Mouse (Mus musculus) MEL (cell line): ENCODE data around the gene Vsx1. TPM values are rescaled to one million over a fixed set of nuclear protein-coding genes. Genes with fewer than 3 reads are reported as not detected.

ENCODE experiments used
- DNase-seq: peaks from one replicate; pipeline ENCODE4 v3.0.0; 2011; ENCODE audit warnings: low read depth, low spot score
- H3K27ac ChIP-seq: 2 replicates; pipeline ENCODE4 v1.5.1; 2012; ENCODE audit warnings: low read depth, mild to moderate bottlenecking, control low read depth, low read length, moderate library complexity; ENCODE audit not compliant: control insufficient read depth
- H3K27me3 ChIP-seq, 2 experiments: fragments of 150-350 bp in 1 of 2; sonication (generic) in 1 of 2; 2 replicates each; pipeline ENCODE4 v1.6.1; 2012; ENCODE audit warnings: low read length in 2 of 2, mild to moderate bottlenecking in 2 of 2, improper control_type of control experiment in 1 of 2, moderate library complexity in 1 of 2; ENCODE audit not compliant: insufficient read depth in 2 of 2, control insufficient read depth in 1 of 2
- H3K36me3 ChIP-seq, 2 experiments: 2 replicates each; pipeline ENCODE4 v1.6.1; 2012 to 2014; ENCODE audit warnings: low read length in 2 of 2, improper control_type of control experiment in 1 of 2, inconsistent platforms in 1 of 2, mild to moderate bottlenecking in 1 of 2; ENCODE audit not compliant: insufficient read depth in 2 of 2, control insufficient read depth in 1 of 2
- H3K4me1 ChIP-seq, 2 experiments: fragments of 150-350 bp in 1 of 2; sonication (generic) in 1 of 2; 2 replicates each; pipeline ENCODE4 v1.6.1; 2012; ENCODE audit warnings: low read length in 2 of 2, improper control_type of control experiment in 1 of 2, mild to moderate bottlenecking in 1 of 2; ENCODE audit not compliant: insufficient read depth in 2 of 2, control insufficient read depth in 1 of 2
- H3K4me3 ChIP-seq, 2 experiments: fragments of 150-350 bp in 1 of 2; sonication (generic) in 1 of 2; 2 replicates each; pipeline ENCODE4 v1.5.1; 2012; ENCODE audit warnings: low read depth in 2 of 2, low read length in 2 of 2, mild to moderate bottlenecking in 2 of 2, moderate library complexity in 2 of 2, control low read depth in 1 of 2, improper control_type of control experiment in 1 of 2; ENCODE audit not compliant: control insufficient read depth in 1 of 2, insufficient read depth in 1 of 2
- H3K79me2 ChIP-seq: 2 replicates; pipeline ENCODE4 v1.6.1; 2012; ENCODE audit warnings: mild to moderate bottlenecking, low read length, moderate library complexity; ENCODE audit not compliant: control insufficient read depth, poor library complexity, insufficient read depth
- H3K9ac ChIP-seq: 2 replicates; pipeline ENCODE4 v1.6.1; 2012; ENCODE audit warnings: low read depth, mild to moderate bottlenecking, control low read depth, low read length, moderate library complexity; ENCODE audit not compliant: control insufficient read depth, poor library complexity, severe bottlenecking
- H3K9me3 ChIP-seq: fragments of 150-350 bp; sonication (generic); replicated peaks from 2 replicates; pipeline ENCODE4 v1.6.1; 2012; ENCODE audit warnings: mild to moderate bottlenecking, low read length, improper control_type of control experiment, moderate library complexity; ENCODE audit not compliant: insufficient read depth
- BHLHE40 ChIP-seq: IDR thresholded peaks from 2 replicates; pipeline ENCODE4 v1.6.1; 2012; ENCODE audit warnings: low read depth, mild to moderate bottlenecking, inconsistent platforms, low read length, improper control_type of control experiment, borderline replicate concordance
- CTCF ChIP-seq, 3 experiments: IDR thresholded peaks in 2 of 3; conservative IDR thresholded peaks in 1 of 3; 2 replicates each; pipeline ENCODE4 v1.5.1; 2011 to 2012; ENCODE audit warnings: low read length in 3 of 3, low read depth in 2 of 3, mild to moderate bottlenecking in 2 of 3, improper control_type of control experiment in 1 of 3, inconsistent platforms in 1 of 3, mixed read lengths in 1 of 3, moderate library complexity in 1 of 3; ENCODE audit not compliant: control insufficient read depth in 1 of 3, insufficient read depth in 1 of 3, poor library complexity in 1 of 3, severe bottlenecking in 1 of 3
- ELF1 ChIP-seq: IDR thresholded peaks from 2 replicates; pipeline ENCODE4 v1.6.1; 2014; ENCODE audit warnings: low read depth, mild to moderate bottlenecking, inconsistent platforms, low read length, improper control_type of control experiment, moderate library complexity
- EP300 ChIP-seq, 2 experiments: IDR thresholded peaks; 2 replicates each; pipeline ENCODE4 v1.6.1; 2011; ENCODE audit warnings: improper control_type of control experiment in 2 of 2, low read length in 2 of 2, low read depth in 1 of 2, mild to moderate bottlenecking in 1 of 2
- ETS1 ChIP-seq: IDR thresholded peaks from 2 replicates; pipeline ENCODE4 v1.6.1; 2012; ENCODE audit warnings: low read depth, mild to moderate bottlenecking, inconsistent platforms, low read length, improper control_type of control experiment, moderate library complexity
- GABPA ChIP-seq: IDR thresholded peaks from 2 replicates; pipeline ENCODE4 v1.6.1; 2012; ENCODE audit warnings: low read depth, mild to moderate bottlenecking, inconsistent platforms, low read length, improper control_type of control experiment, moderate library complexity
- GATA1 ChIP-seq: IDR thresholded peaks from 2 replicates; pipeline ENCODE4 v1.6.1; 2011; ENCODE audit warnings: low read depth, low read length, improper control_type of control experiment
- HCFC1 ChIP-seq: IDR thresholded peaks from 2 replicates; pipeline ENCODE4 v1.6.1; 2012; ENCODE audit warnings: low read depth, mild to moderate bottlenecking, inconsistent platforms, low read length, improper control_type of control experiment, moderate library complexity
- JUND ChIP-seq: IDR thresholded peaks from 2 replicates; pipeline ENCODE4 v1.6.1; 2011; ENCODE audit warnings: low read depth, mild to moderate bottlenecking, improper control_type of control experiment, low read length
- MAFK ChIP-seq: IDR thresholded peaks from 2 replicates; pipeline ENCODE4 v1.6.1; 2011; ENCODE audit warnings: low read depth, mild to moderate bottlenecking, low read length, improper control_type of control experiment, borderline replicate concordance
- MAZ ChIP-seq: IDR thresholded peaks from 2 replicates; pipeline ENCODE4 v1.6.1; 2012; ENCODE audit warnings: low read depth, mild to moderate bottlenecking, inconsistent platforms, low read length, improper control_type of control experiment
- MEF2A ChIP-seq: IDR thresholded peaks from 2 replicates; pipeline ENCODE4 v1.6.1; 2014; ENCODE audit warnings: low read depth, mild to moderate bottlenecking, inconsistent platforms, low read length, improper control_type of control experiment; ENCODE audit not compliant: poor library complexity, insufficient replicate concordance, severe bottlenecking; ENCODE audit errors: extremely low read depth
- MXI1 ChIP-seq: IDR thresholded peaks from 2 replicates; pipeline ENCODE4 v1.6.1; 2011; ENCODE audit warnings: mild to moderate bottlenecking, low read depth, low read length, improper control_type of control experiment
- MYB ChIP-seq: IDR thresholded peaks from 2 replicates; pipeline ENCODE4 v1.6.1; 2011; ENCODE audit warnings: mild to moderate bottlenecking, low read depth, low read length, improper control_type of control experiment
- MYC ChIP-seq: IDR thresholded peaks from 2 replicates; pipeline ENCODE4 v1.6.1; 2011; ENCODE audit warnings: low read depth, mild to moderate bottlenecking, low read length, improper control_type of control experiment, moderate library complexity
- NELFE ChIP-seq: IDR thresholded peaks from 2 replicates; pipeline ENCODE4 v1.6.1; 2011; ENCODE audit warnings: low read depth, low read length, improper control_type of control experiment
- POLR2AphosphoS2 ChIP-seq: IDR thresholded peaks from 2 replicates; pipeline ENCODE4 v1.6.1; 2011; ENCODE audit warnings: low read length, improper control_type of control experiment
- POLR2AphosphoS5 ChIP-seq: IDR thresholded peaks from 2 replicates; pipeline ENCODE4 v1.6.1; 2012; ENCODE audit warnings: low read depth, borderline replicate concordance, mild to moderate bottlenecking, inconsistent platforms, low read length, moderate library complexity, mixed read lengths
- RAD21 ChIP-seq: IDR thresholded peaks from 2 replicates; pipeline ENCODE4 v1.6.1; 2011; ENCODE audit warnings: mild to moderate bottlenecking, low read depth, low read length, improper control_type of control experiment
- RCOR1 ChIP-seq: IDR thresholded peaks from 2 replicates; pipeline ENCODE4 v1.6.1; 2012; ENCODE audit warnings: low read depth, mild to moderate bottlenecking, inconsistent platforms, low read length, improper control_type of control experiment
- TCF12 ChIP-seq: IDR thresholded peaks from 2 replicates; pipeline ENCODE4 v1.6.1; 2014; ENCODE audit warnings: low read depth, mild to moderate bottlenecking, inconsistent platforms, low read length, improper control_type of control experiment, moderate library complexity
- UBTF ChIP-seq: IDR thresholded peaks from 2 replicates; pipeline ENCODE4 v1.6.1; 2012; ENCODE audit warnings: low read depth, mild to moderate bottlenecking, inconsistent platforms, low read length, improper control_type of control experiment, moderate library complexity, borderline replicate concordance; ENCODE audit not compliant: insufficient read depth
- USF1 ChIP-seq: IDR thresholded peaks from 2 replicates; pipeline ENCODE4 v1.6.1; 2014; ENCODE audit warnings: low read depth, mild to moderate bottlenecking, inconsistent platforms, low read length, improper control_type of control experiment, moderate library complexity
- USF2 ChIP-seq, 2 experiments: IDR thresholded peaks; 2 replicates each; pipeline ENCODE4 v1.6.1; 2011 to 2012; ENCODE audit warnings: improper control_type of control experiment in 2 of 2, low read length in 2 of 2, borderline replicate concordance in 1 of 2, inconsistent platforms in 1 of 2, low read depth in 1 of 2, mild to moderate bottlenecking in 1 of 2; ENCODE audit not compliant: insufficient read depth in 1 of 2
- ZKSCAN1 ChIP-seq: IDR thresholded peaks from 2 replicates; pipeline ENCODE4 v1.6.1; 2012; ENCODE audit warnings: low read depth, mild to moderate bottlenecking, inconsistent platforms, low read length, improper control_type of control experiment, moderate library complexity
- ZMIZ1 ChIP-seq: IDR thresholded peaks from 2 replicates; pipeline ENCODE4 v1.6.1; 2012; ENCODE audit warnings: low read depth, mild to moderate bottlenecking, inconsistent platforms, low read length, improper control_type of control experiment, moderate library complexity
- ZNF384 ChIP-seq: IDR thresholded peaks from 2 replicates; pipeline ENCODE4 v1.6.1; 2012; ENCODE audit warnings: low read depth, mild to moderate bottlenecking, inconsistent platforms, low read length, improper control_type of control experiment
- polyA plus RNA-seq, 2 experiments: library from polyadenylated mRNA; stranded (reverse) in 1 of 2; unstranded in 1 of 2; fragments of >175 nt in 1 of 2; fragments of >200 nt in 1 of 2; gene quantifications; 2 replicates each; pipeline versions ENCODE4 v1.2.1 to v1.2.4; 2012; ENCODE audit warnings: low replicate concordance in 2 of 2, low read depth in 1 of 2; ENCODE audit not compliant: insufficient read length in 2 of 2, insufficient read depth in 1 of 2, missing spikeins in 1 of 2
- total RNA-seq: library from RNA; depleted of rRNA; stranded (reverse); fragments of 300-350 nt; gene quantifications from 2 replicates; pipeline ENCODE4 v1.2.3, GENCODE M21; 2012

Gene Vsx1
- total and polyA plus RNA-seq, 3 experiments = not detected

GRCm38 (mm10) chr2:150687871-150688540 is 1.2 kb downstream of the Vsx1 start:
- Histone ChIP-seq H3K36me3 (no peaks in the 10 kb centered on the region), H3K27me3 (peaks cover 0 to 2% of the 10 kb centered on the region in 2 experiments; a peak in 2 of 4 replicates), H3K4me1 (no peaks in the 10 kb centered on the region), H3K9ac (no peak overlapping the region), H3K27ac (no peak overlapping the region)
- no peak for DNase-seq
- no peak for TF ChIP-seq ZNF384
- no peak for TF ChIP-seq USF2 (IDR thresholded peaks at IDR 0.05; ENCODE audit: borderline replicate concordance in 1 of 2, insufficient read depth in 1 of 2, low read depth in 1 of 2, low read length in 2 of 2)
- TF ChIP-seq USF1 = no peak
- no peak for TF ChIP-seq MAFK
- TF ChIP-seq JUND = no peak
- TF ChIP-seq TCF12 = no peak
- no peak for TF ChIP-seq MAZ
- TF ChIP-seq UBTF = no peak
- no peak for TF ChIP-seq GATA1
- TF ChIP-seq BHLHE40 = no peak
- no peak for TF ChIP-seq MYC
- no peak for TF ChIP-seq MEF2A
- TF ChIP-seq GABPA = no peak
- TF ChIP-seq EP300 (IDR thresholded peaks at IDR 0.05; ENCODE audit: low read depth in 1 of 2, low read length in 2 of 2) = no peak
- no peak for TF ChIP-seq ETS1
- no peak for TF ChIP-seq HCFC1
- no peak for TF ChIP-seq RAD21
- TF ChIP-seq MXI1 = no peak
- no peak for TF ChIP-seq RCOR1
- no peak for TF ChIP-seq POLR2AphosphoS2
- TF ChIP-seq, all 39 proteins: peak for 0
- Histone ChIP-seq H3K79me2 (no peaks in the 10 kb centered on the region), H3K4me3 (no peak overlapping the region), H3K9me3 (no peaks in the 10 kb centered on the region)

GRCm38 (mm10) chr2:150685389-150685788 is 3.8 kb downstream of the Vsx1 start:
- H3K36me3 ChIP-seq = peaks cover 0 to 9% of the 10 kb centered on the region in 2 experiments; a peak in 2 of 4 replicates
- TF ChIP-seq ELF1 (no peak), RAD21 (no peak), MYB (no peak), JUND (no peak), POLR2AphosphoS2 (no peak), POLR2AphosphoS5 (no peak), ZMIZ1 (no peak), CTCF (IDR thresholded peaks at IDR 0.05 in 2 of 3, conservative IDR thresholded peaks at IDR 0.05 in 1 of 3; ENCODE audit: control insufficient read depth in 1 of 3, insufficient read depth in 1 of 3, low read depth in 2 of 3, low read length in 3 of 3, poor library complexity in 1 of 3, severe bottlenecking in 1 of 3) (no peak), HCFC1 (no peak), ZKSCAN1 (no peak), USF2 (IDR thresholded peaks at IDR 0.05; ENCODE audit: borderline replicate concordance in 1 of 2, insufficient read depth in 1 of 2, low read depth in 1 of 2, low read length in 2 of 2) (no peak), NELFE (no peak), MAFK (no peak)
- H3K27ac ChIP-seq = no peak overlapping the region
- H3K9me3 ChIP-seq = no peaks in the 10 kb centered on the region
- peaks cover 0 to 9% of the 10 kb centered on the region in 2 experiments; a peak in 2 of 4 replicates for H3K4me1 ChIP-seq
- H3K27me3 ChIP-seq = no peaks in the 10 kb centered on the region; a peak in 1 of 4 replicates
- no peak overlapping the region for H3K9ac ChIP-seq
- H3K4me3 ChIP-seq = no peak overlapping the region
- H3K79me2 ChIP-seq = no peaks in the 10 kb centered on the region
- no peak for DNase-seq
